11 mouse cellular contexts compared by ENCODE assay signal in the genomic region with DNA sequence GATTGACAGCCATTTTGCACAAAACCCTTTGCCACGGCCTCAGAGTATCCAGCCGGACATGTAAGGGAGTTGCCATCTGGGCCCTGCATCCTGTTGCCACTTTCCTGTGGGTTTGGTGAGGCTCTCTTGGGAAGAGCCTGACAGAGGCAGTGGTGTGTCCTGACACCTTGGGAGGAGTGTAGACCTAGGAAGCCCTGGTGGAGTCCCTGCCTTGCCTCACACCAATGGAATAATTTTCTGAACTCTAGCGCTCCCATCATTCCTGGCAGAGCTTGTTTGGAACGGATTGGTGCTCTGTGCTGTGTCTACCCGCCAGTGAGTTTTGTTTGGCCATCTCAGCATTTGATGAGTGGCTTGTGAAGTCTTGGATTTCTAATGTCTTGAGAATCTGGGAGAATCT. TPM values are rescaled to one million over a fixed set of nuclear protein-coding genes. Genes with fewer than 3 reads are reported as not detected.
DNase-seq lines count a peak whose midpoint lies in the region; ATAC-seq and TF ChIP-seq lines count a peak whose summit lies in the region.
"Had no signal": no experiment of that assay in that cellular context is flagged by ENCODE, and none has a peak within 500 bp of the region (broad histone marks: within the 10 kb centered on the region; RNA-seq: fewer than 3 reads in every experiment).

No protein-coding gene starts in this region.

- DNase-seq in forebrain, embryonic 10.5 days (ENCODE audit: extremely low spot score, low spot score) = no peak
- DNase-seq in forebrain, embryonic 11.5 days (ENCODE audit: low spot score) = no peak
- no peak for DNase-seq in kidney, adult 11 months
- no peak for DNase-seq in thymus, postnatal 25 days
- DNase-seq: adrenal gland, adult 8-10 months; liver, embryonic 13.5 days had no signal

- H3K27ac ChIP-seq in forebrain, embryonic 10.5 days = peak overlapping the region; percentile 75; the same call in 1 of the 2 replicates
- no peak overlapping the region for H3K27ac ChIP-seq in forebrain, embryonic 11.5 days (ENCODE audit: low read depth, low read length)
- 0 out of 2 replicates have a peak overlapping the region, but pooled peaks have one; percentile 54 for H3K27ac ChIP-seq in kidney, embryonic 15.5 days
- peak overlapping the region; percentile 77 for H3K27ac ChIP-seq in limb, embryonic 13.5 days
- H3K27ac ChIP-seq: liver, embryonic 13.5 days; midbrain, embryonic 12.5 days had no signal

- no peak for ATAC-seq in forebrain, embryonic 11.5 days (replicated peaks; ENCODE audit: low FRiP score)
- ATAC-seq in kidney, embryonic 15.5 days (replicated peaks; ENCODE audit: low FRiP score) = no peak
- ATAC-seq in limb, embryonic 13.5 days (ENCODE audit: low FRiP score, low read depth) = no peak
- no peak for ATAC-seq in activated CD4-positive, CD25-positive, alpha-beta regulatory T cell, adult 4 months

- peaks cover 22% of the 10 kb centered on the region for H3K4me1 ChIP-seq in forebrain, embryonic 10.5 days
- H3K4me1 ChIP-seq in forebrain, embryonic 11.5 days (replicated peaks; ENCODE audit: control insufficient read depth, insufficient read depth, low read length) = no peaks in the 10 kb centered on the region
- peaks cover 31% of the 10 kb centered on the region for H3K4me1 ChIP-seq in kidney, embryonic 15.5 days
- H3K4me1 ChIP-seq in E14TG2a.4 (replicated peaks; ENCODE audit: low read depth, low read length) = peaks cover 21% of the 10 kb centered on the region
- H3K4me1 ChIP-seq in limb, embryonic 13.5 days = peaks cover 46% of the 10 kb centered on the region
- H3K4me1 ChIP-seq: liver, embryonic 13.5 days had no signal

- H3K9ac ChIP-seq in forebrain, embryonic 11.5 days (ENCODE audit: low read length) = no peak overlapping the region
- H3K9ac ChIP-seq in kidney, embryonic 15.5 days = no peak overlapping the region
- H3K9ac ChIP-seq in limb, embryonic 13.5 days = no peak overlapping the region
- H3K9ac ChIP-seq: liver, embryonic 13.5 days; midbrain, embryonic 12.5 days had no signal

- 89% methylated on average over 5 of the region's 5 CpGs for WGBS in forebrain, embryonic 10.5 days
- WGBS in forebrain, embryonic 11.5 days = 88% methylated on average over 5 of the region's 5 CpGs
- 73% methylated on average over 5 of the region's 5 CpGs for WGBS in kidney, embryonic 15.5 days
- WGBS in limb, embryonic 13.5 days = 70% methylated on average over 5 of the region's 5 CpGs

- H3K27me3 ChIP-seq in forebrain, embryonic 10.5 days (ENCODE audit: poor library complexity, severe bottlenecking) = no peaks in the 10 kb centered on the region
- H3K27me3 ChIP-seq in forebrain, embryonic 11.5 days (ENCODE audit: control insufficient read depth, insufficient read depth, low read length) = no peaks in the 10 kb centered on the region
- H3K27me3 ChIP-seq in kidney, embryonic 15.5 days = no peaks in the 10 kb centered on the region
- H3K27me3 ChIP-seq in E14TG2a.4 (ENCODE audit: insufficient read depth, low read length) = peaks cover 44% of the 10 kb centered on the region
- H3K27me3 ChIP-seq in limb, embryonic 13.5 days = no peaks in the 10 kb centered on the region
- H3K27me3 ChIP-seq: liver, embryonic 13.5 days; midbrain, embryonic 12.5 days had no signal

- no peaks in the 10 kb centered on the region for H3K9me3 ChIP-seq in forebrain, embryonic 10.5 days
- H3K9me3 ChIP-seq in forebrain, embryonic 11.5 days (ENCODE audit: control insufficient read depth, low read length) = no peaks in the 10 kb centered on the region
- H3K9me3 ChIP-seq in kidney, embryonic 15.5 days (replicated peaks) = no peaks in the 10 kb centered on the region
- H3K9me3 ChIP-seq in E14TG2a.4 (ENCODE audit: low read length) = no peaks in the 10 kb centered on the region
- no peaks in the 10 kb centered on the region for H3K9me3 ChIP-seq in limb, embryonic 13.5 days
- H3K9me3 ChIP-seq: liver, embryonic 13.5 days; midbrain, embryonic 12.5 days had no signal

- H3K4me2 ChIP-seq in forebrain, embryonic 11.5 days (ENCODE audit: low read depth, low read length, severe bottlenecking) = no peak overlapping the region
- no peak overlapping the region for H3K4me2 ChIP-seq in kidney, embryonic 15.5 days
- H3K4me2 ChIP-seq in limb, embryonic 13.5 days (replicated peaks) = peak overlapping the region; percentile 56; the same call in 1 of the 2 replicates
- H3K4me2 ChIP-seq: liver, embryonic 13.5 days; midbrain, embryonic 12.5 days had no signal

- H3K36me3 ChIP-seq in forebrain, embryonic 10.5 days (replicated peaks) = no peaks in the 10 kb centered on the region
- H3K36me3 ChIP-seq in forebrain, embryonic 11.5 days (ENCODE audit: control insufficient read depth, insufficient read depth, low read length) = no peaks in the 10 kb centered on the region
- no peaks in the 10 kb centered on the region for H3K36me3 ChIP-seq in kidney, embryonic 15.5 days
- H3K36me3 ChIP-seq in E14TG2a.4 (ENCODE audit: insufficient read depth, low read length) = no peaks in the 10 kb centered on the region
- no peaks in the 10 kb centered on the region for H3K36me3 ChIP-seq in limb, embryonic 13.5 days
- H3K36me3 ChIP-seq: liver, embryonic 13.5 days; midbrain, embryonic 12.5 days had no signal

- TF ChIP-seq CTCF in E14TG2a.4 (conservative IDR thresholded peaks at IDR 0.05; ENCODE audit: low read length) = no peak

- no peak overlapping the region for H3K4me3 ChIP-seq in forebrain, embryonic 10.5 days
- no peak overlapping the region for H3K4me3 ChIP-seq in forebrain, embryonic 11.5 days (ENCODE audit: low read depth, low read length)
- no peak overlapping the region for H3K4me3 ChIP-seq in kidney, embryonic 15.5 days (replicated peaks)
- H3K4me3 ChIP-seq in E14TG2a.4 (replicated peaks; ENCODE audit: low read length) = peak overlapping the region; percentile 52; the same call in 1 of the 2 replicates
- H3K4me3 ChIP-seq in limb, embryonic 13.5 days = no peak overlapping the region
- H3K4me3 ChIP-seq: liver, embryonic 13.5 days; midbrain, embryonic 12.5 days had no signal

RNA-seq across cellular contexts. Expression of a gene that starts 19.5 kb away (rescaled TPM):
- 0.19 and 0.60 TPM in 2 replicates for polyA plus RNA-seq in forebrain, embryonic 10.5 days (2016; fragmentation: Nextera tagmentation; extraction: Ambion mirVana)
- polyA plus RNA-seq in forebrain, embryonic 11.5 days (2014; fragmentation: Nextera tagmentation; extraction: Ambion mirVana) = 1.0 and 1.6 TPM in 2 replicates
- polyA plus RNA-seq in kidney, embryonic 15.5 days (2015; fragmentation: Nextera tagmentation; extraction: Ambion mirVana) = 4.7 and 5.8 TPM in 2 replicates
- polyA plus RNA-seq in limb, embryonic 13.5 days (2015; fragmentation: Nextera tagmentation; extraction: Ambion mirVana) = 8.1 and 8.8 TPM in 2 replicates
- not detected for polyA plus RNA-seq in activated CD4-positive, CD25-positive, alpha-beta regulatory T cell, adult 4 months (2017; shearing (Covaris generic))
